Mouse (Mus musculus) frontal cortex, postnatal 25 days (tissue): ENCODE measurements around the gene Eipr1.
A peak's percentile ranks its signal among the peaks of the same experiment; 100 is the strongest.

Experiments
- DNase-seq, 2 experiments: peaks; one replicate each; pipeline ENCODE4 v3.0.0; 2022; ENCODE audit warnings: low spot score in 2 of 2

Gene Eipr1

DNA sequence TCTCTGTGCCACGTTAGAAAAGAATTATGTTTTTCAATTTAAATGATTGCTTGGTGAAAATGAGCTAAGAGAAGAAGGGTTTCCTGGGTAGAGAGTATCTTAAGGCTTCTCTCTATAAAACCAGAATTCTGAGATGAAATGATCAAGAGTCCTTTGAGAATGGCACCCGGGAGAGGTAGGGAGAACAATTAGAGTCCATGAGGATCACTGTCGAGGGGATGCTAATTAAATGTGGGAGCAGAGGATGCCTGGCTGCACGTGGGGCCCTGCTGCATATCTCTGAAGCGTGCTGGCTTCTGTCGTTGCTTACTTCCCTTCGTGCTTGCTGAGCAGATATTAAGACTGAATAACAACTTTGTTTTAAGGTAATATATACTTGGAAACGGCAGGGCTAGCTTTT, 23.5 kb downstream of the Eipr1 start:
- DNase-seq = no peak

DNA sequence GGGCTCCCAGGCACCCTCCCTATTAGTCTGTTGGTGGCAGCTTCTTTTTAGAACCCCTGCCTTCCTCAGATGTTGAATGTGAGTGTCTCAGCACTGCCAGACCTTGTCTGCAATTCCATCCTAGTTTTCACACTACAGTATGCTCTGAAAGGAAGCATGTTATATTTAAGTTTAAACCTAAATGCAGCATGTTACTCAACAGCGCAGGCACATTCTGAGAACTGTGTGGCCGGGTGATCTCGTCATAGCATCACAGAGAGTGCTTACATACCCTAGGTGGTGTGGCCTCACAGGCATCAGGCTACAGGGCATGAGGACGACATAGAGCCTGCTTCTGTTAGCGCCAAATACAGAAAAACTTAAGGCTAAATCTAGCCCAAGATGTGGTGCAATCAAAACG, 24.0 kb downstream of the Eipr1 start:
- DNase-seq = no peak

DNA sequence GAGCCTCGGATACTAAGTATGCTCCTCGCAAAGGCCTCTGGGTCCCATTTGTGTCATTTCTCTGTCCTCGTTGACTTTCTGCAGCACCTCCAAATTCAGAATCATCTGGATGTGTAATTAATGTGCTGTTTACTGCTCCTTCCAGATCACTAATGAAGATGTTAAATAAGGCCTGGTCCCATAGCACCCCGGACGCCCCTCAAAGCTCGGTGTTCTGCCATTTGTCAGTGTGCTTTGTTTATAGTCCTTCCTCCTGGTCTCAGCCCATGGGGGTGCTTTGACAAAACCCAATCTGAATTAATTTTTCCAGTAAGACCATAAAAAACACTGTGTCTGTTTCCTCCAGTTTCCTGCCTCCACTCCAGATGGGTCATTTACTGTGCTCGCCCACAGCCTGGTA, 28.6 kb downstream of the Eipr1 start:
- DNase-seq = no peak

DNA sequence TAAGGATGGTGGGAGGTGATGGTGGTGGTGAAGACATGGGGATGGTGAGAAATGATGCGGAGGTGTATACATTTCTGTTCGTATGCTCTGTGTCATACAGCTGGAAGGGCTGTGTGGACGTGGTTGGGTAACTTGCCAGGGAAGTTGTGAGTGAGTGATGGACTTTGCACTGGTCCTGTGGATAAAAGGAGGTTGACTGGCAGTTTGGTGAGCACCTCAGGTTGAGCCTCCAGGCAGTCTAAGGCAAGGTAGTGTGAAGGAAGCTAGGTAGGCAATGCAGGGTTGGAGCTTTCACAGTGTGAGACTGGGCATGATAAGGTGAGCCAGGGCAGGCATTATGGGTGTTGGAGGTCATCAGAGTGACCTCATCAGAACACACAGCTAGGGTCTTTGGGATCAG, 31.0 kb downstream of the Eipr1 start:
- DNase-seq = no peak

DNA sequence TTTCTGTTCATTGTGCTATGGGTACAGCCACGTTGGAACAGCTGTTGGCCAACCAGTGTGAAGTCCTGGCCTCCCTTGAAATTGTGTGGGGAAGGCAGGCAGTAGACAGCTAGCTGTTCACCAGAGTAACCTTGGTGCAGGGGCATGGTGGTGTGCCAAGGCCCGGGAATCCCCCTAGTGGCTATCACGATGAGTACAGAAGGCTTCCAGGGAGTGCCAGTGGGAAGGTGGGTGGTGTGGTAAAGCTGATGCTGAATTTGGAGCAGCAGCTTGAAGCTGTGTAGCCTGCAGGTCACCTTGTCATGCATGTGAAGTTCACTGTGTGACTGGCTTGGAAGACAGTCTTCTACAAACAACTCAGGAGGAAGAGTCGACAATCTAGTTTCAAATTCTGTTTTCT, 32.8 kb downstream of the Eipr1 start:
- peak in 1 of 2 experiments; percentile 32 for DNase-seq

DNA sequence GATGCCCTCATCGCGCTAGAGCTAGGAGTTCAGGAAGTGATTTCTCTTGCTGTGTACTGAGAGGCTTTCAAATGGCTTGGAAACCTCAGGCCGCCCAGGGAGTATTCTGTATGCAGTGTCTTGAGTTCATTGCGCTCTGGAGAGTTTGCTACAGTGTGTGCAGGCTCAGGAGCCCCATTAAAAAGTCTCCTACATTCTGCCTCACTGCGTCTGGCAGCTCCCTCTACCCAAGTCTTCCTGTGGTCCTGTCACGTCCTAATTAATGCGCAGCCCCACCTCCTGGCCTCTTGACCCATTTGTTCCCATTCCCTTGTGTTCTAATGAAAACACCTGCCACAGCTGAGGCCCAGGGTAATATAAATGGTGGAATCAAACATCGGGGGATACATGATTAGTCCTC, 33.3 kb downstream of the Eipr1 start:
- DNase-seq = no peak

DNA sequence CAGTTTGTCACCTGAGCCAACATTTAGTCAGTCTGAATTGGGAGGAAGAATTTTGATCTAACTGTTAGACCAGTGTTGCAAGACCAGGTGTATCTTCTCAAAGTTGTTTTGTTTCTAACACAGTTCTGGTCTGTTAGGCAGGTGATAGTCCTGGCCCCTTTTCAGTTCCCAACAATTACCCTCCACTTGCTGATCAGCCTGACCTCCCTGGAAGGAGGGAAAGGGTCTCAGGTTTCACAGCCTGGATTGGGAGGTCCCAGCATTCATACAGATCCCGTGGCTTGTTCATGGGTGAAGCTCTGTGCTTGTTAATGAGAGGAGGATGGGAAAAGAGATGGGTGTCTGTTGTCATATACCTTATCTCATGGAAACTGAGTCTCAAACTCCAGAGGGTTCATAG, 33.7 kb downstream of the Eipr1 start:
- no peak for DNase-seq

DNA sequence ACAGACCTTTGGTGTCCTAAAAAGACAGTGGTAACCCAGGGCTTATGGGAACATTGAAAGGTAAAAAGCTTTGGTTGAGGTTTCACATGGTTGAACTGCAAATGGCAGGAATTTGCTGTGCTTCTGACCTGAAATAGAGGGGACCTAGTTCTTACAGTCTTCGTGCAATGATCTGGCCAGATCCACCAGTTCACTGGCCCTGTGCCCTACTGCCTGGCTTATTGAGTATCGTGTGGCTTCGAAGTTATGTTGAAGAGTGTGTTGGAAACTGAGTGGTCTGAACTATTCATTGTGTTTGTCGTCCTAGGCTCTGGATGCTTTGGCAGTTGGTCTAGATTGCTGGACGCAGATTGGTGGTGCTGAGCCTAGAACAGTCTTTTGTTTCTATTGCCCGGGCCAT, 34.7 kb downstream of the Eipr1 start:
- DNase-seq = no peak

DNA sequence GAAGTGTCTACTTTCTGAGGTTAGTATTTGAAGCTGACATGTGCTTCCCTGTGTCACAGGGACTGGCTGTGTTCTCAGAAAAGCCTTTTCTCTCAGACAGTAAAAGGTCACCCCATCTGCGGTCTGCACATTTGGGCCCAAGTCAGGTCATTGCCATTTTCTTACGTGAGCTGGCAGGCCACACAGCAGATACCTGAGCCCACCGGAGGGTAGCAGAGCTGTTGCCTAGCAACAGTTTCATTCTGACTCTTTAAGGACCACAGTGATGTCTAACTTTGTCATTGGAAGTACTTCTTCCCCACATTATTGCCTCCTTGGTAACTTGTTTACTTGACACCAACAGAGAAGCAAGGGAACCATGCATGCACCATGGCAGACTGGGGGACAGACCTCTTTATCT, 41.0 kb downstream of the Eipr1 start:
- DNase-seq = no peak

DNA sequence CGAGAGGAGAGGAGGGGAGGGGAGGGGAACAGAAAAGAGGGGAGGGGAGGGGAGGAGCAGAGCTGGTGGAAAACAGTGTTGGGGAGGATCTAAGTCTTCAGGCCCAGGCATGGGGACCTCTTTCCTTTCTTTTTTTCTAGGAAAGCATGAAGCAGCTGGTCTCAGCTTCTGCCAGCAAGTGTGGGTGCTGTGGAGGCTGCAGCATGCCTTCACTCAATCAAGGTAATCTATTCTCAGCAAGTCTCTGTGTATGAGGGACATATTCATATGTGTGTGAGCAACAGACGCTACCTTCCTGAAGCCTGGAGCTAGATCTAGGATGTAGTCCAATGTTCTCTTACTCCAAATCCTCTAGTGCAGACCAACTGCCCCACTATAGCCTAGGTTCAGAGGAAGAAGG, 42.1 kb downstream of the Eipr1 start:
- no peak for DNase-seq

DNA sequence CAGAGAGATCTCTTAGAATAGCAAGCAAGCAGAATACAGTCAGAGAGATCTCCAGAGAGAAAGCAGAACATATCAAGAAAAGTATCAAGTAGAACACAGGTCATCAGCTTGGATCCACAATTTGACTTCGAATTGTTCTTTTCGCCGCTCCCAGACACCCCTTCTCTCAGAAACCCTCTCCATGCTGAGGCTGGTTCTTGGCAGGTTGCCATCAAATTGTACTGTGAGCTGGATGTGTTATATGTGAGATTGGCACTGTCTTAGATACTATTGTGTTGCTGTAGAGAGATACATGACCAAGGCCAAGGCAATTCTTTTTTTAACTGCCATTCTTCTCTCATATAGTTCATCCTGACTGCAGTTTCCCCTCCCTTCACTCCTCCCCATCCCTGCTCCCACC, 43.4 kb downstream of the Eipr1 start:
- DNase-seq = no peak

DNA sequence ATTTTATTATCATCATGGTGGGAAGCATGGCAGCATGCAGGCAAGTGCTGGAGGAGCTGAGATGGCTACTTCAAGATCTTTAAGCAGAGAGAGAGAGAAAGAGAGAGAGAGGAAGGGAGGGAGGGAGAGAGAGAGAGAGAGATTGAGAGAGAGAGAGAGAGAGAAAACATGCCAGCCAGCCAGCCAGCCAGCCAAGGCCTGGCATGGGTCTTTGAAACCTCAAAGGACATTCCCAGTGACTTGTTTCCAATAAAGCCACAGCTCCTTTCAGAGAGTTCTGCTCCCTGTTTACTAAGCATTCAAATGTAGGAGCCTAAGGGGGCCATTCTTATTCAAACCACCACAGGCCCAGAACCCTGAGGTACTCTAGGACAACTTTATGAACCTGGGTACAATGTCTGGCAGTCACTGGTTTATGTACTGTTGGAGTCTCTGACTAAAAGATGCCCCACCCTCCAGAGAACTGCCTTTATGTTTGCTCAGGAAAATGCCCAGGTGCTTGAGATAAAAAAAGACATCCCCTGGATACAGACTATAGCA, 45.3 kb downstream of the Eipr1 start:
- no peak for DNase-seq

DNA sequence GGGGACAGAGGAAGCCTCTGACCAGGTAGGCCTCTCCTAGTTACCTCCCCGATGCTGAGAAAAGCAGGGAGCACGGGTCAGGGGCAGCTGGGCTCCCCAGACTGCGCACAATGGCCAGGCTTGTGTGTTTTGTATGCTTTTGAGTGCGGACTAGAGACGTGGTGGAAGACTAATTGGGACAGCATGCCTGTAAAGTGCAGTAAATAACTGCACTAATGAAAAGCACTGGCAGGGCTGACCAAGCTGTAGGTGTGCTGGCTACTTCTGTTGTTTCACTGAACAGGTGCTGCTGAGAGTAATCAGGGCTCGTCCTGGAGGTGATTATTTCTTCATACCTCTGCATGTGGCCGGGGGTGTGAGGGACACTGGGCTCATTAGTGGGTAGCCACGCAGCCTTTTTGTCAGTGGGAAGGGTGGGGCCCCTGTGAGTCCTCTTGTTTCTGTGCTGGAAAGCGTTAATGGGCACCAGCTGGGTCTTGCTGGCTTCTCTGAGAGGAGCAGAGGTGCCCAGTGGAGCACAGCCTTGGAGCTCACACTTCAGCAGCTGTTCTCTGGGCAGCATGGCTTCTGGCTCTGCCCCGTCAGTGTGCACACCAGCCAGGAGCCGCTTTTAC, 48.3 kb downstream of the Eipr1 start:
- no peak for DNase-seq

DNA sequence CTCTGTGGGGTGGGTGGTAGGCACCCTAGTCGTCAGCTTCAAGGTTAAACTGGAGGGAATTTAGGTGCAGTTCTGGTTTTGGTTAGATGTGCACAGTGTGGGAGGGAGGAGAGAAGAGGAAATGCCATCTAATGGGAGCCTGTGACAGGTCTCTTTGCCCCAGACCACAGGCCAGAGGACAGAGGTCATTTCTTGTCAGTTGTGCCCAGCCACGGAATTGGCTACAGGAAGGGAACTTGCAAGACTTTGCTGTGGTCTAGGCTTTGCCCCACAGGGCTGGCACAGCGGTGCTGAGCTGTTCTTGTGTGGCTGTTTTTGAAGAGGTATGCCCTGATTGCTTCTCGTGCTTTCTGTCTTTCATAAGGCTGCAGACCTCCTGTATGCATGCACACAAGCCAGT, 48.8 kb downstream of the Eipr1 start:
- DNase-seq = no peak

DNA sequence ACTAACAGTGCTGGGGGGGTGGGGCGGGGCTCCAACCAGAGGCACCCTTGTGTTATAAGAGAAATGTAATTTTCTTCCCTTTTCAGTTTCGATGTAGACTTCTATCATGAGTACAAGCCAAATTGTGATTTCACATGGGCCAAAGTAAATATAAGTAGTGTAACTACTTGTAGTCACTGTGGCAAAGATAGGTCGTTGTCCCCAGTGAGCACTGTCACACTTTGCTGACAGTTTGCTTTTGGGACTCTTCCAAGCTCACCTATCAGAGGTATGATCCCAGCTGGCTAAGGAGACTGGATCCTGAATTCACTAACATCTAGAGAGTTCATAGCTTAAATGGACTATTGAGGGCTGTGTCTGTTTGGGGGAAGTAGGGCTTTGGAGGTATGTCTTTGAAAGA, 49.3 kb downstream of the Eipr1 start:
- DNase-seq = no peak

DNA sequence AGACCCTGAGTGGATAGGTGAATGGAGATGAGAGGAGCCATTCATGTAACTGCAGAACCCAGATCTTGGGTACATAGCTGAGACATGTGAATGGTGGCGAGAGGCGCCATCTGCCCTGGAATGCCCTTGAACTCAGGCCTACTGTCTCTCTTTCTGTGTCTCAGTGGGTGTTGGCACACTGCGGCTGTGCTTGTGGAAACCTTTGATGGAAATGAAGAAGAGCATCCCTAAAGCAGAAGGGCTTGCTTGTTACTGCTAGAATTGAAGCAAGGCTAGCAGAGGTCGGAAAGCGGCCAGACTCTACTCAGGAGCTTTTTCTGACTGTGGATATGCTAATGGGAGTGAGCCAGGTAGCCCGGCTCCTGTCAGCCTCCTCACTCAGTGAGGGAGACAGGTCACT, 50.1 kb downstream of the Eipr1 start:
- DNase-seq = no peak

DNA sequence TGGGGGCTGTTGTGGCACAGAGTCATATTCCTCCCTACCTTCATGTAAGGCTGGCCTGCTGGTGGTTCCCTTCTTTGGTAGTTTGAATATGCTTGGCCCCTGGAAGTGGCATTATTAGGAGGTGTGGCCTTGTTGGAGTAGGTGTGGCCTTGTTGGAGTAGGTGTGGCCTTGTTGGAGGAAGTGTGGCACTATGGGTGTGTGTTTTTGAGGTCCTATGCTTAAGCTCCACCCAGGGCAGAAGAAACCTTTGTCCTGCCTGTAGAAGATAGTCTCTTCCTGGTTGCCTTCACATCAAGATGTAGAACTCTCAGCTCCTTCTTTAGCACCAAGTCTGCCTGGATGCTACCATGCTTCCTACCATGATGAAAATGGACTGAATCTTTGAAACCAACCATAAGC, 51.4 kb downstream of the Eipr1 start:
- no peak for DNase-seq

DNA sequence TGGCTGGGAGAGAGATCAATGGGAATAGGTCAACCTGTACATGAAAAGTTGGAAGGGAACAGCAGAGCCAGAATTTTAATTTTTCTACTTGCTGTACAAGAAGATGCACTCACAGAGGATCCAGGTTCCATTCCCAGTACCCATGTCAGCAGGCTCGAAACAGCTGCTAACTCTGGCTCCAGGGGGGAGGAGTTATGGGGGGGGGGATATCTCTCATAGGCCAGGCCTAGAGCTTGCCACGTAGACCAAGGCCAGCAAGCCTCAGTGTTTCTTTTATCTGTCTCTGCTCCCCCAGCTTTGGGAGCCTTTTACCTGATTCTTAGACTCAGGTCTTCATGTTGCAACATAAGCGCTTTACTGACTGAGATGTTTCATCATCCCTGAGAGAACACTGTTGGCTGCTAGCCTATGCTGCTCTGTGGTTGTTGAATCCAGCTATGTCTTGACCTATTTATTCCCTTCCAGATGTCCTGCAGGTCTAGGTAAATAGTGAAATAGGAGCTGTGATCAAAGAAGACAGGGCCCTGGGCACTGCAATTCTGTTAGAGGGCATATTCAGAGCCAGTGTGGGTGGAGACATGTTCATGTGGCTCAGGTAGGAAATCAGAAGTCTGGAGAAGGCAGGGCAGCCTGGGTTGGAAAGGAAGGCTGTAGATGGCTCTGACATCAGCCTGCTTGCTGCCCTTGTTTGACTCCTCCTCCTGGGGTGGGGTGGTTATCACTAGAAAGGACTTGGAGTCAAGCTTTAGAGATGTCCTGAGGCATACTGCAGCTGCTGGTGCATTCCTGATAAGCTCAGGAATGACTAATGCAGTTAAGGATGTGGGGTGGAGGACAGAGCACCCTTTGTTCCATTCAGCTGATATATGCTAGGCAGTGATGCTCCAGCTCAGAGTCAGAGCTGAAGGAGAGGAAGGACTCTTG, 53.2 kb downstream of the Eipr1 start:
- no peak for DNase-seq

DNA sequence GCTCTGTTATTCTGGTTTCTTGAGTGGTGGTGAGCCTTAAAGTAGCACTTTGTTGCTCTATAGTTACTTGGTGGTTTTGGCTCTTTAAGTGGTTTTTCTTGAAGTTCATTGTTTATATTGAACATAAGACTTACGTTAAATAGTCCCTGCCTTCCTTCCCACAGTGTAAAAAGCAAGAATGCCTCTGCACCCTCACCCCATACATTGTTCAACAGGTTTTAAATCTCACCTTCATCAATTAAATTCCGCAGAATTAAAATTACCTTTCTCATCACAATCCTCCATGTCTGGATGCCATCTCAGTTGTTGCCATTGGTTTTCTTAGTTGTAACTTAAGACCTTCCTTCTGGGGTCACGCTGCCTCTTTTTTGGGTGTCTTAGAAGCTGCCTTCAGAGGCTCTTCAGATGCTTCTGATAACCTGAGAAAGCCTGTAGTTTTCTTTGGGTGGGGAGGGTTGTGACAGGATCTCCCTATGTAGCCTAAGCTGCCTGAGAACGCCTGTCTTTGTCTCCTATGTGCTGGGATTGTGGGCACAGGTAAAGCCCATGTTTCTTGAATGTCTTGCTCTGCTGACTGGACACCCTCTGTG, 57.3 kb downstream of the Eipr1 start:
- DNase-seq = no peak

DNA sequence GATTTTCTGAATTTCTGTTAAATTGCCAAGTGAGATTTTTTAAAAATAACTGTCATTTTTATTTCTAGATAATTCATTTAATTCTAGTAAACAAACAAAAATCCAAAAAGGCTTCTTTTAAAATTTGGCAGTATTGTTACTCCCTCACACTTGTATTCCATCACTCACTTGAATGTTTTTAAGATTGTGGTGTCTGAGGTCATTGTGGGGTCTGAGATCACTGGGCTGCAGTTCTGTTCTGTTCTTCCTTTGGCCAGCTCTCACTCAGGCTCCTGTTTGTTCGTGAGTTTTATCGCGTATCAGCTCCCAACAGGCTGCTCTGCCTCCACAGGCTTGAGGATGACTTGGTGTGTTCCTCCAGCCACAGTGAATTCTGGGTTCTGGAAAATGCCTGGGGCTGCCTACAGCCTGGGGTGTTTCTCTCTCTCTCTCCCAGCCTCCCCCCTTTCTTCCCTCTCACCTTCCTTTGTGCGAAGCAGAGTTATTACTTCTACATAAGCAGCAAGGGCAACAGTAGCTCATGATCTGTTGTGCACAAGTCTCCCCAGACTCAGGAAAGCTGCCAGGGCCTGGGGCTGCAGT, 58.2 kb downstream of the Eipr1 start:
- DNase-seq = no peak

DNA sequence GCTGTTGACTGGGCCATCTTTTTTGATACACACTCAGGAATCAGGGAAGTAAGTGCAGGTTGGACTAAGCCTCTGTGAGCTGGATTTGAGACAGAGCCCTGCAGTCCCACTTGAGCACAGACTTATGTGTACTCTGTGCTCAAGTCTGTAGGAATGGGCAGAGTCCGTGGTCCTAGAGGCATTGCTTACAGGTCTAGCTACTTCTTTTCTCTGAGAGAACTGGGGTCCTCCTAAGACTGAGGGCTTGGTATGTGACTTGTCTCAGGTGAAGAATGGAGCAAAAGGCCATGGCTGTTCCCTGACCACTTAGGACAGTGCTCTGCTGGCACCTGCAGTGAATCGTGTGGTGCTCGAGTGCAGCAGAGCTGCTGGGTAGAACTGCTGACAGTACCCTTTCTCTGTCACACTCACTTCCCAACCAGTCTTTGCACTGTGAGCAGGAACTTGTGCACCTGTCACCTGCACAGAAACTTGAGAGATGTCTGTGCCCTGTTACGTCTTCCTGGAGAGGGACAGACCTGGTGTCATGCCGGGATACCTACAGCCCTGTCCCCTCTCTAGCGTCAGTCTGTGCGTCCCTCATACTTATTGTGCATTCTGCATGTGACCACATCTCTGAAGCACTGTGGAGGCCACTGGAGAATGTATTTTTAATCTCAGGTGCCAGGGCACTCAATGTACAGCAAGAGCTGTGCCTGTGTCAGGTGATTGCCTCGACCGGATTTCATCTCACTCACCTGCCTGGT, 65.3 kb downstream of the Eipr1 start:
- DNase-seq = no peak

DNA sequence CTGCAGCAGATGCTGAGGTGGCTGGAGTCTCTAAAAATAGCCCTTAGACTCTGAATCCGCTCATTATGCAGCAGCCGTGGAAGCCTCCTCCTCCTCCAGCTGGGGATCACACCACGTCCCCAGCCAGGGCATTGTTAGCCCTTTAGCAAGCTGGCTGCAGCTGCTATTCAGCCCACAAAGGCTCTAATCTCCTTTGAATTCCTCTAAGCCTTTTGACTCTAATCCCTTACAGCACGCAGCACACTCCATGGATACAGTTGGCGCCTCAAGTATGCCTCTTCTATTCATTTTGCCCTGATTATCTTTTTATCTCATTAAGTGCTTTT, 65.8 kb downstream of the Eipr1 start:
- no peak for DNase-seq
